Mouse (Mus musculus) ovary, postnatal 10 days (tissue): ENCODE results near the gene Katnal1.

Experiments
- DNase-seq: peaks from one replicate; pipeline ENCODE4 v3.0.0; 2022; ENCODE audit warnings: low spot score

Katnal1 gene

GRCm38 (mm10) chr5:148927717-148928223 lies 1.4 kb downstream of the Katnal1 start:
- no peak for DNase-seq

DNA sequence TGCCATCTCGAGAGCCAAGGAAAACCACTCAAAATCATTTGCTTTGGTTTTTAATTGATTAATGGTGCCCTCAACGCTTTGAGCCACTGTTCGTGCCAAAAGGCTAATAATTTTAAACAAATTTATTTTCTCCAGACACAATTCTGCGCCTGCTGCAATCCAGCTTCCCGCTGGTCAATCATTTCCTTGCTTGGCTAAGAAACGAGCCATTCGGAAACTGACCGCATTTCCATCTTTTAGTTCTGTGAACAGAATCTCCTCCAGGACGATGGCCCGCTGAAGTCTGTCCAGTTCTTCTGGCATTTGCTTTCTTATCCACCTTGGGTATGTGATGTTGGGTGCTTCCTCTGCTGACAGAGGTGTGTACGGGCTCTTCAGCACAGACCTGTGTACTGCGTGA lies 4.5 kb downstream of the Katnal1 start:
- no peak for DNase-seq

DNA sequence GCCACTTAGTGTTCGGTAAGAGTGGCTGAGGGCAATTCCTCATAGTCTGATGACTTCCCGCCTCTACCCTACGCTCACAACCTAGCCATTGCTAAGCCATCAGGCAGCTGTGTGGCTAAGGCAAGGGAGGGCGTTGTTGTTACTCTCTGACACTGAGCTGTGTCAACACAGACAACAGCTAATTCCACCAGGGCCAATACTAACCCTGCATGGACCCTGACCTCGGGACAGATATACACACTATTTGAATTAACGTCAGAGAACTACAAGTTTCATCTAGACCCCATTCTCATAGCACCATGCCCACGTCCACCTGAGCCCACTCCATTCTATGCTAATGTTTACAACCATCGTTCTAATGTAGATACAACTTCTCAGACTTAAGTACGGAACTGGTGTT lies 5.1 kb downstream of the Katnal1 start:
- no peak for DNase-seq

- no peak for DNase-seq
Observed at GRCm38 (mm10) chr5:148923408-148923807, 5.7 kb downstream of the Katnal1 start.

DNA sequence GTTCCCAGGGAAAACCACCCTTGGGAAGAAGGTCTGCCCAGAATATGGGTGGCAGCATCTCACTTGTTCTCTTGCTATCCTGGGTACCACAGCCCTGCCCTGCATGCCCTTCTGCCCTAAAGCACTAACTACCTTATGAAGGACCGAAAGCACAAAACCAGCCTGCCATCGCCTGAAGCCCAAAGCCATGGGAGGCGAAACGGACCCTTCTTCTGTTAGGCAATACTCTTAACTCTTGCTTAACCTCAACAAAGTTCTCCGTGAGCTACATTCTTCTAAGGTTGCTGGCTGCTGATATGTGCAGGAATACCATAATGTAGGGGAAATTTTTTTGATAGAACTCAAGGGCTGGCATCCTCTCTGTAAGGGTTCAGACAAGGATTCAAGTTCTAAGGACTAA lies 6.3 kb downstream of the Katnal1 start:
- no peak for DNase-seq

DNA sequence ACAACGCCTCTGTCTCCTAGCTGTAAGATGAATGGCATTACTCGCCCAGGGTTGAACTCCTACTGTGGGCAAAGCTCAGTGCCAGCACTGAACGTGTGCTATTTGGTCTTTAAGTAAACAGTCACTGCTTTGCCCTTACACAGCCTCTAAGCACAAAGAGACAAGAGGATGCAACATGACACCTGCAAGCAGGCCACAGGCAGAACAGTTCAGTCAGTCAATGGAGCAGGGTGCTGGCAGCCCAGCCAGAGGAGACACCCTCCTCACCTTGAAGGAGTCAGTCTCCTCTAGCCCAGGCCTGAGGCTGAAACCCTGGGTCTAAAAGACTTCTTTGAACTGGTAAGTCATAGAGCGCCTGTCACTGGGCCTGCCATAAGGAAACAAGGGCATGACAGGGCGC lies 11.1 kb downstream of the Katnal1 start:
- DNase-seq, result no peak

DNA sequence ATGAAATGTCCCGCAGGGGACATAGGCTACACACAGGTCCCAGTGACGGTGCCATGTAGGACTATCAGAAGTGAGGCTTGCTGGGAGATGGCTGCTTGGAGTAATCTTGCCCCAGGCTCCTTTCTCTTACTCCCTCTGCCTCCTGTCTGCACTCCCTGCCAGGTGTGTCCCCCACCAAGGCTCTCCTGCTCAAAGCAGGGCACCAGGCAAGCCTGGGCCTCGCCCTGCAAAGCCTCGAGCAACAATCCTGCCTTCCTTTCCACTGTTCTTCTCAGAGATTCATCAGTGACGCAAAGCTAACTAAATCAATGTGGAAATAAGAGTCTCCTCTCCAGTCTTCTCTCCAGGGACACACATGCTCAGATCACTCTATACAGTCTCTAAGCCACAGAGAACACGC lies 12.3 kb downstream of the Katnal1 start:
- DNase-seq, result no peak

GRCm38 (mm10) chr5:148912262-148912661 lies 16.9 kb downstream of the Katnal1 start:
- DNase-seq, result no peak

GRCm38 (mm10) chr5:148910066-148910465 lies 19.1 kb downstream of the Katnal1 start:
- DNase-seq, result no peak

DNA sequence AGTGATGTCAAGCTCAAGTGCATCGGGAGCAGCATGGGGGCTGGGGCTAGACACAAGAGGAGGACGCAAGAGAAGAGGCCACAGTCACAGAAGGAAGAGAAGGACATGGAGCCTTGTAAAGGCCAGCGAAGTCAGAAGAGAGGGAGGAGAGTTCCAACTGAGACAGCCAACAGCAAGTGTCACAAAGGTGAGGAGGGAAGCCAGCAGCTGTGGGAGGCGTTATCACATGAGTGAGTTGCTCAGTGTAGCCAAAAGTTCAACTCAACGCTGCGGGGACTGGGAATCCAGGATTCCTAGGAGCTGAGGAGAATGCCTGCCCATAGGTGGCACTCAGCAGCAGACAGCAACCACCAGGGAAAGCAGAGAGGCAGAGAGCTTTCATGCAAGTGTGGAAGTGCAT lies 19.7 kb downstream of the Katnal1 start:
- DNase-seq, result no peak

DNA sequence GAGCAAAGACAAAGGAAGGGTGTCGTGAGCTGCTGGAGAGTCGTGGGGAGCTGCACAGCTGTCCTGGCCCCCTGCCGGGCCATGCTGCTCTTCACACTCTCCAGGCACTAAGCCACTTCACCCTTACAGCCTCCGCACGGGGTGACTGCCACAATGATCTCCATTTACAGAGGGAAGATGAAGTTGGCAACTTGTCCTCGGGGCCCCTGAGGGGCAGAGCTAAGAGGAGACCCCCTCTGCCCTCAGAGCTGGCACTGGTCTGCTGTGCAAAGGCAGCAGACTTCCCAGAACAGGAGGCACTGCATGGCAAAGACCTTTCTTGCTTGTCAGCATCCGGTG lies 20.1 kb downstream of the Katnal1 start:
- DNase-seq, result no peak

- no peak for DNase-seq
Observed at GRCm38 (mm10) chr5:148908191-148909056, 20.7 kb downstream of the Katnal1 start.

- no peak for DNase-seq
Observed at GRCm38 (mm10) chr5:148906305-148906704, 22.8 kb downstream of the Katnal1 start.

- DNase-seq, result no peak
Observed at GRCm38 (mm10) chr5:148904846-148905245, 24.3 kb downstream of the Katnal1 start.

- DNase-seq, result no peak
Observed at GRCm38 (mm10) chr5:148899361-148899760, 29.8 kb downstream of the Katnal1 start.

DNA sequence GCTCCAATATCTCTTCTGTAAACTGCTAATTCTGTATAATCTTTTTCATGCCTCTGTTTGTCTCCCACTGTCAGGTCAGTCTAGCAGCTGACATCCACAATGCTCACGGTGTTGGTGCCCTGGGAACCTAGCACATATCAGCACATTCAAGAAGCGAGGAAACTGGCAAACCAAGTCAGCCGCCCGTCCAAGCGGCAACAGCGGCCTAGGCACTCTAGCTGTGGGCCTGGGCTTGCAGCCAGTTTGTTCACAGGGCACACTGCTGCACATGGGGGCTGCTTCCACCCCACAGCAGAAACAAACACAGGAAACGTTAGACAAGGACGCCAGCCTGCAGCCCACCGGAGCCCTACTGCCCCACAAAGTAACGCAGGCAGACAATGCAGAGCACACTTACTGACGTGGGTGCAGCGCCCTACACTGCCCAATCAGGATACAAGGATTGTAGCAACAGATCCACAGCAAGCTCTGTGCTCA lies 31.1 kb downstream of the Katnal1 start:
- DNase-seq, result no peak

DNA sequence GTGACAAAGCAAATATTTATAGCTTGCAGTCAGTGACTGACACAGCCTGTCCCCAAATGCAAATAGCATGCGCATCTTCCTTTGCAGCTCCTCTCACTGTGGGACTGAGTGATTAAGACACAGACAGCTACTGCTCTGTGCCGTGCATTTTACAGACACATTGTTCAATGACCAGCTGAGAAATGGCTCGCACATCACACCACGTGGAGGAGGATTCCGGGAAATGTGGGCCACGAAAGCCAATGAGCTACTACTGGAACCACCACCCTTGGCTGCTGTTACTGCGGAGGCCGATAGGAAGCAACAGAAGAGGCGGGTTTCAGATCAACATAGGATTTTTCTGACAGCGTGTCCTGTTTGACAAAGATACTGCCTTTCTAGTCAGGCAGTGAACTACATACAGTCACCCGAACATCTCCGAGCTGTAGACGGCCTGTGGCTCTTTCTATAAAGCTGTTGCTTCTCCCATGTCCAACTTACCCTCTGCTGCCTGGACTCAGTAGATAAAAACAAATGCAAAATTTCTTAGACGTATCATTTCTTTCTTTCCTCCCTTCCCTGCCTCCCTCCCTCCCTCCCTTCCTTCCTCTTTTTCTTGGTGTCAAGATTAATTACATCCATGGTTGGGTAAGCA lies 31.9 kb downstream of the Katnal1 start:
- DNase-seq, result no peak

DNA sequence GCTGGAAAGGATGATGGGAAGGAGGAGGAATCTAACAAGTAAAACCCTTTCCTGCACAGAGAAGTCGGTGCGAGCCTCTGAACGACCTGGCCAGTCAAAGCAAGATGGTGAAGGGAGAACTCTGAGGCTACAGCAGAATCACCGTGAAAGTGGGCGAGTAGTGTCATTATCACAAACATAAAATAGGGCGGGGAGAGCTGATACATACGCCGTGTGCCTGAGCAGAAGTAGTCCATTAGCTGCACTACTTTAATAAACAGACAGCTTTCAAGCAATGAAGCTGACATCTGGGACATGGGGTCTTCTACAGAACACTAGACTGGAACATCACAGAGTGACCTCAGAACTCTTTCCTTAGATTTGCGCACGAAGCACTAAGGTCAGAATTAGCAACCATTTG lies 32.6 kb downstream of the Katnal1 start:
- DNase-seq, result no peak

- no peak for DNase-seq
Observed at GRCm38 (mm10) chr5:148895833-148896232, 33.3 kb downstream of the Katnal1 start.

DNA sequence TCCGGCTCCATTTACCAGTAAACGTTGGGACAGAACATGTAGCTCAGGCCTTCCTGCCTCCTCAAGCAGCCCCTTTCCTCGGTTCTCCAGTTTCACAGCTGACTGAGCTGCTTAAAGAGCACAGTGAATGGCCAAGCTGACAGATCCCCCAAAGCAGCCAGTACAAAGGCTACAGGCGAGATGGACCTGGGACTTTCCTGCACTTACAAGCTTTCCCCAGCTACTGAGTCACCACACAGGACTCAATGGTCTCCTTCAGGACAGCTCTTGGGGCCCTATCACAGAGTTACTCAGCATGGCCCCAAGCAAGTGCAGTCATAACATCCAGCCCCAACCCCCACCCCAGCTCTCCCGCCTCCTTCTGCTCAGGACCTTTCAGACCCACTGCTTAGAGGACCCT lies 34.1 kb downstream of the Katnal1 start:
- no peak for DNase-seq

DNA sequence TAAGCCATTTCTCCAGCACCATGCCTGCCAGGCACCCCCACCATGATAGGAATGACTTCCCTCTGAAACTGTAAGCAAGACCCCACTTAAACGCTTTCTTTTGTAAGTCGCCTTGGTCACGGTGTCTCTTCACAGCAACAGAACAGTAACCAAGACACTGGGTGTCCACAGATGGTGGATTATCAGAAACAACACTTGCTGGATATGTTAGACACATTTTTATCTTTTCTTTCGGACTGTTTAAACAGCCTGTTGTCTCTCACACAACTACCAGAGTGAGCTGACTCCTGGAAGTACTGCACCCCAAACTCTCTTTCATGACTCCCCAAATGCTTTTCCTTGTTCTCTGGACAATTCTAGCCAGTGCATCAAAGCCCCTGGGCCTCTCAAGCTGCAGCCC lies 38.9 kb downstream of the Katnal1 start:
- DNase-seq, result no peak

DNA sequence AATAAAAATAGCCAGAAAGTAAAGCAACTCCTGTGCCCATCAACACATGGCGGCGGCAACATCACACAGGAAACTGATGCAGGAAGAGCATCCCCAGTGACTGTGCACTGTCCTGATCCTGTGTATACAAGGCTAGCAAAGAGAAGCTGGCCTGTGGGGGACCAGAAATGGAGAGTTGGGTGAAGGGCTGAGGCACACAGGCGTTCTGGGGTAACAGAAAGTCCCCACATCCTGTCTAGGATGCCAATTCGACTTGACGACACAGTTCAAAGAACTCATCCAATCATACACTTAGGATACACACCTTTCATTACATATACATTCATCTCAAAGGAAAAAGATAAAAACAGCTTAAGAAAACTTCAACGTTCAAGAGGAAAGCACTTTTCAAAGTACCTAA lies 41.1 kb downstream of the Katnal1 start:
- DNase-seq, result no peak

GRCm38 (mm10) chr5:148885821-148886609 lies 43.1 kb downstream of the Katnal1 start:
- DNase-seq, result no peak
